Comparison of ENCODE assay signal across 14 mouse cellular contexts in genomic region chr11:109587019-109587418, GRCm38 (mm10). TPM values are rescaled to one million over a fixed set of nuclear protein-coding genes. Genes with fewer than 3 reads are reported as not detected.
DNase-seq lines count a peak whose midpoint lies in the region; ATAC-seq and TF ChIP-seq lines count a peak whose summit lies in the region.
"Had no signal": no experiment of that assay in that cellular context is flagged by ENCODE, and none has a peak within 500 bp of the region (broad histone marks: within the 10 kb centered on the region; RNA-seq: fewer than 3 reads in every experiment).

No protein-coding gene starts in this region.

- peak overlapping the region; percentile 48 for H3K27ac ChIP-seq in lung, embryonic 14.5 days (ENCODE audit: low read depth)
- no peak overlapping the region for H3K27ac ChIP-seq in lung, postnatal 0 days (ENCODE audit: low read length)
- peak overlapping the region; percentile 90 for H3K27ac ChIP-seq in intestine, postnatal 0 days (ENCODE audit: low read depth, low read length)
- peak overlapping the region; percentile 85 for H3K27ac ChIP-seq in small intestine, adult 2 months (ENCODE audit: insufficient read depth, low read depth, low read length)
- H3K27ac ChIP-seq in neural tube, embryonic 15.5 days (replicated peaks) = no peak overlapping the region
- H3K27ac ChIP-seq: limb, embryonic 12.5 days; midbrain, embryonic 15.5 days had no signal

- no peak for ATAC-seq in lung, embryonic 14.5 days (ENCODE audit: insufficient read depth)
- no peak for ATAC-seq in lung, postnatal 0 days
- peak; percentile 23; the same call in 1 of the 2 replicates for ATAC-seq in intestine, postnatal 0 days
- no peak for ATAC-seq in neural tube, embryonic 15.5 days (ENCODE audit: low FRiP score)
- ATAC-seq: midbrain, embryonic 15.5 days; Patski had no signal

- 0 out of 2 replicates have a peak overlapping the region, but pooled peaks have one; percentile 18 for H3K9ac ChIP-seq in lung, embryonic 14.5 days
- H3K9ac ChIP-seq in lung, postnatal 0 days (replicated peaks; ENCODE audit: low read depth) = no peak overlapping the region
- no peak overlapping the region for H3K9ac ChIP-seq in intestine, postnatal 0 days (ENCODE audit: low read depth, low read length)
- H3K9ac ChIP-seq in neural tube, embryonic 15.5 days (replicated peaks) = no peak overlapping the region
- H3K9ac ChIP-seq: limb, embryonic 12.5 days; midbrain, embryonic 15.5 days had no signal

- no peak for TF ChIP-seq POLR2A in small intestine, adult 2 months (IDR thresholded peaks at IDR 0.05; ENCODE audit: low read depth, low read length)

- no peak overlapping the region for H3K4me3 ChIP-seq in lung, embryonic 14.5 days (ENCODE audit: low read depth, low read length)
- no peak overlapping the region for H3K4me3 ChIP-seq in lung, postnatal 0 days (ENCODE audit: low read depth, low read length)
- peak overlapping the region; percentile 2; the same call in 1 of the 2 replicates for H3K4me3 ChIP-seq in intestine, postnatal 0 days (ENCODE audit: low read depth, low read length)
- H3K4me3 ChIP-seq in small intestine, adult 2 months (ENCODE audit: low read depth, low read length) = 0 out of 2 replicates have a peak overlapping the region, but pooled peaks have one; percentile 12
- H3K4me3 ChIP-seq in neural tube, embryonic 15.5 days (replicated peaks) = no peak overlapping the region
- H3K4me3 ChIP-seq: limb, embryonic 12.5 days; midbrain, embryonic 15.5 days had no signal

- peak overlapping the region; percentile 16; the same call in 1 of the 2 replicates for H3K4me2 ChIP-seq in lung, embryonic 14.5 days
- H3K4me2 ChIP-seq in lung, postnatal 0 days (replicated peaks; ENCODE audit: low read depth, low read length) = no peak overlapping the region
- H3K4me2 ChIP-seq in intestine, postnatal 0 days (replicated peaks; ENCODE audit: low read depth) = peak overlapping the region; percentile 54
- H3K4me2 ChIP-seq in neural tube, embryonic 15.5 days = no peak overlapping the region
- H3K4me2 ChIP-seq: limb, embryonic 12.5 days; midbrain, embryonic 15.5 days had no signal

- no peak for TF ChIP-seq EP300 in lung, postnatal 0 days (IDR thresholded peaks at IDR 0.05)

- H3K36me3 ChIP-seq in lung, embryonic 14.5 days (ENCODE audit: insufficient read depth) = peaks cover 7% of the 10 kb centered on the region; the same call in 1 of the 2 replicates
- peaks cover 7% of the 10 kb centered on the region; the same call in 1 of the 2 replicates for H3K36me3 ChIP-seq in lung, postnatal 0 days (ENCODE audit: insufficient read depth, low read length)
- peaks cover 20% of the 10 kb centered on the region for H3K36me3 ChIP-seq in intestine, postnatal 0 days (ENCODE audit: control insufficient read depth, insufficient read depth)
- peaks cover 2% of the 10 kb centered on the region; the same call in 1 of the 2 replicates for H3K36me3 ChIP-seq in small intestine, adult 2 months (ENCODE audit: control insufficient read depth, insufficient read depth, low read length)
- 0 out of 2 replicates have a peak, but pooled peaks cover 2% of the 10 kb centered on the region for H3K36me3 ChIP-seq in neural tube, embryonic 15.5 days
- H3K36me3 ChIP-seq: midbrain, embryonic 15.5 days had no signal

- TF ChIP-seq CTCF in lung, embryonic 14.5 days (IDR thresholded peaks at IDR 0.05; ENCODE audit: low read depth) = no peak
- TF ChIP-seq CTCF in lung, postnatal 0 days (IDR thresholded peaks at IDR 0.05) = no peak
- TF ChIP-seq CTCF in intestine, postnatal 0 days (IDR thresholded peaks at IDR 0.05; ENCODE audit: low read depth) = no peak
- no peak for TF ChIP-seq CTCF in small intestine, adult 2 months (IDR thresholded peaks at IDR 0.05; ENCODE audit: extremely low read depth, insufficient read length, insufficient replicate concordance, low read depth, low read length)

- no peaks in the 10 kb centered on the region for H3K27me3 ChIP-seq in lung, embryonic 14.5 days (ENCODE audit: insufficient read depth, low read length)
- H3K27me3 ChIP-seq in lung, postnatal 0 days (replicated peaks; ENCODE audit: insufficient read depth, low read length) = no peaks in the 10 kb centered on the region
- H3K27me3 ChIP-seq in intestine, postnatal 0 days (replicated peaks; ENCODE audit: control insufficient read depth, insufficient read depth, low read length) = no peaks in the 10 kb centered on the region
- no peaks in the 10 kb centered on the region for H3K27me3 ChIP-seq in small intestine, adult 2 months (ENCODE audit: control insufficient read depth, insufficient read depth, low read length)
- no peaks in the 10 kb centered on the region for H3K27me3 ChIP-seq in neural tube, embryonic 15.5 days (replicated peaks)
- H3K27me3 ChIP-seq: limb, embryonic 12.5 days; midbrain, embryonic 15.5 days; Patski had no signal

- peaks cover 5% of the 10 kb centered on the region; the same call in 1 of the 2 replicates for H3K4me1 ChIP-seq in lung, embryonic 14.5 days (ENCODE audit: insufficient read depth)
- no peaks in the 10 kb centered on the region for H3K4me1 ChIP-seq in lung, postnatal 0 days (ENCODE audit: insufficient read depth, low read depth, low read length)
- no peaks in the 10 kb centered on the region; the same call in 1 of the 2 replicates for H3K4me1 ChIP-seq in intestine, postnatal 0 days (replicated peaks; ENCODE audit: control insufficient read depth, insufficient read depth, low read length)
- peaks cover 11% of the 10 kb centered on the region for H3K4me1 ChIP-seq in small intestine, adult 2 months (ENCODE audit: control insufficient read depth, insufficient read depth, insufficient read length, low read length)
- no peaks in the 10 kb centered on the region for H3K4me1 ChIP-seq in neural tube, embryonic 15.5 days
- H3K4me1 ChIP-seq: midbrain, embryonic 15.5 days had no signal

- peak; percentile 24 for DNase-seq in embryo, embryonic 10.5 days (ENCODE audit: low spot score)
- no peak for DNase-seq in embryo, embryonic 11 days
- peak; percentile 39 for DNase-seq in lung, embryonic 14.5 days
- DNase-seq in lung, postnatal 0 days (ENCODE audit: low spot score) = no peak
- no peak for DNase-seq in embryo, embryonic 10 days (ENCODE audit: low spot score)
- DNase-seq: adrenal gland, postnatal 25 days; cerebellum, adult 8-10 months; spleen, adult 18-20 months had no signal

- no peaks in the 10 kb centered on the region for H3K9me3 ChIP-seq in lung, embryonic 14.5 days (ENCODE audit: low read depth, low read length)
- H3K9me3 ChIP-seq in lung, postnatal 0 days (ENCODE audit: low read length) = no peaks in the 10 kb centered on the region
- no peaks in the 10 kb centered on the region for H3K9me3 ChIP-seq in intestine, postnatal 0 days (ENCODE audit: control insufficient read depth)
- no peaks in the 10 kb centered on the region for H3K9me3 ChIP-seq in neural tube, embryonic 15.5 days (replicated peaks)
- H3K9me3 ChIP-seq: limb, embryonic 12.5 days; midbrain, embryonic 15.5 days had no signal

- WGBS in lung, embryonic 14.5 days = 24% methylated on average over 13 of the region's 13 CpGs
- WGBS in lung, postnatal 0 days = 25% methylated on average over 13 of the region's 13 CpGs
- WGBS in intestine, postnatal 0 days = 18% methylated on average over 13 of the region's 13 CpGs
- 21% methylated on average over 13 of the region's 13 CpGs for WGBS in small intestine, adult 2 months
- WGBS in neural tube, embryonic 15.5 days = 74% methylated on average over 13 of the region's 13 CpGs

RNA-seq across cellular contexts. Expression of gene Wipi1, which starts 24.7 kb away (rescaled TPM):
- polyA plus RNA-seq in lung, embryonic 14.5 days (2014; fragmentation: Nextera tagmentation; extraction: Ambion mirVana) = 24.1 and 24.9 TPM in 2 replicates
- 51.4 and 65.1 TPM in 2 replicates for polyA plus RNA-seq in lung, postnatal 0 days (2015; fragmentation: Nextera tagmentation; extraction: Ambion mirVana)
- polyA plus RNA-seq in intestine, postnatal 0 days (2015; fragmentation: Nextera tagmentation; extraction: Ambion mirVana) = 28.2 and 30.4 TPM in 2 replicates
- 5.4 and 6.7 TPM in 2 replicates for polyA plus RNA-seq in small intestine, adult 2 months (2012; rRNA removed)
- 16.7 and 22.5 TPM in 2 replicates for polyA plus RNA-seq in neural tube, embryonic 15.5 days (2015; fragmentation: Nextera tagmentation; extraction: Ambion mirVana)

Comparison
In these comparisons a context has a peak if more than half of its experiments do, and no peak if none do; other contexts are left out.
1. DNase-seq: peak in embryo, embryonic 10.5 days (single experiment) and lung, embryonic 14.5 days (single experiment); none in embryo, embryonic 11 days (single experiment), lung, postnatal 0 days (single experiment) and embryo, embryonic 10 days (single experiment).
2. H3K27ac ChIP-seq: peak in lung, embryonic 14.5 days (single experiment), intestine, postnatal 0 days (single experiment) and small intestine, adult 2 months (single experiment); none in lung, postnatal 0 days (single experiment) and neural tube, embryonic 15.5 days (single experiment).
3. H3K4me2 ChIP-seq: peak in lung, embryonic 14.5 days (single experiment) and intestine, postnatal 0 days (single experiment); none in lung, postnatal 0 days (single experiment) and neural tube, embryonic 15.5 days (single experiment).
4. H3K4me3 ChIP-seq: peak in intestine, postnatal 0 days (single experiment) and small intestine, adult 2 months (single experiment); none in lung, embryonic 14.5 days (single experiment), lung, postnatal 0 days (single experiment) and neural tube, embryonic 15.5 days (single experiment).